Mouse (Mus musculus): ENCODE data around the gene Fn3krp. TPM values are rescaled to one million over a fixed set of nuclear protein-coding genes. Genes with fewer than 3 reads are reported as not detected.
A peak's percentile ranks its signal among the peaks of the same experiment; 100 is the strongest.

Fn3krp gene
- polyA plus RNA-seq (2014; fragmentation: Nextera tagmentation; extraction: Ambion mirVana), result 4.1 and 4.8 TPM in 2 replicates

DNA sequence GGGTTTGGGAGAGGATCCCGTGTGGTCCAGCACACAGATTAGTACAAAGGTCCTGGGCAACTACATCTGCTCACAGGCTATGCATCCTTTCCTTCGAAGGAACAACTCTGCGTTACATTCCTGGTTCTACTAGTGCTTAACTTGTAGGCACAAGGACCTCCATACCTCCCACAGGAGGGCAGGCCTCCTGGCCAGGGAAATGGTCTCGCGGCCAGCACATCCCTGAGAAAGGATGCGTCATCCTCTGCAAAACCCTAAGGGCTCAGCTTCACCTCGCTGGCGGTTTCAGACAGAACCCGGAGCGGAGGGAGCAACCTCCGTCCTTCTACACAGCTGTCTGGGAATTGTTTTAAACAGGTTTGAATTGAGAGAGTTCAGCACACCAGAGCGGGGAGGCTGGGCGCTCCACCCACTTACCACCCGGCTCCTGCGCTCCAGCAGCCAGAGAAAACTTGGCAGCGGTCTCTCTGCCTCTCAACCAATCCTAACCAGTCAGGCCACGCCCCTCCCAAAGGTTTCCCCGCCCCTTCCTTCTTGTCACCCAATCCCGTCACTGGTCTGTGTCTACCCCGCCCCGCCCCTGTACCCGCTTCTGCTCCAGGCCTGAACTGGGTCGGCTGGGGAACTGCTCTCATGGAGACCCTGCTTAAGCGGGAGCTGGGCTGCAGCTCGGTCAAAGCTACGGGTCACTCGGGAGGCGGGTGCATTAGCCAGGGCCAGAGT, at the start of gene Fn3krp:
TSS of gene Fn3krp (plus strand) at position 572 of the 723 bp plus-strand sequence.
- ATAC-seq (replicated peaks; ENCODE audit: insufficient number of reproducible peaks, low FRiP score, low TSS enrichment), result peak; percentile 98
- Histone ChIP-seq H3K36me3 (ENCODE audit: control insufficient read depth, insufficient read depth, low read length) (no peaks in the 10 kb centered on the region), H3K4me3 (ENCODE audit: low read depth, low read length) (peak within 1 kb of the TSS; percentile 77), H3K4me1 (ENCODE audit: control insufficient read depth, insufficient read depth, low read length) (no peaks in the 10 kb centered on the region), H3K9me3 (replicated peaks; ENCODE audit: control insufficient read depth, low read length) (no peaks in the 10 kb centered on the region), H3K4me2 (peak within 1 kb of the TSS; percentile 68), H3K9ac (ENCODE audit: low read depth, low read length) (peak within 1 kb of the TSS; percentile 86), H3K27me3 (ENCODE audit: control insufficient read depth, insufficient read depth, low read length) (no peaks in the 10 kb centered on the region), H3K27ac (ENCODE audit: low read depth, low read length) (peak within 1 kb of the TSS; percentile 64)
- WGBS (ENCODE audit: insufficient replicate concordance), result 3% methylated on average over 28 of the region's 28 CpGs

DNA sequence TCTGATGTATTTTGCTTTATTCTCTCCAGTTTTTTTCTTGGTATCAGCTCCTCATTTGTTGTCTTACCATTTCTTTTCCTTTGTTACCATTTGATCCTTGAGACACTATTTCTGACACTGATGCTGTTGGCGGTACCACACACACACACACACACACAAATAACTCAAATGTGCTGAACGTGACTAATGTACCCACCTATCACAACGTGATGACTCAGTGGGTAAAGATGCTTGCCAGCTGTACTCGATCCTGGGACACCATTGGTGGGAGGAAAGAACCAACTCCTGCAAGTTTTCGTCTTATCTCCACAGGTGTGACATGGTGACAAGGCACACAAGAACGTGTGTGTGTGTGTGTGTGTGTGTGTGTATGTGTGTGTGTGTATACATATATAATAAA, 47.9 kb upstream of the Fn3krp start:
- H3K4me2 ChIP-seq, result no peak overlapping the region
- no peaks in the 10 kb centered on the region for H3K27me3 ChIP-seq (ENCODE audit: control insufficient read depth, insufficient read depth, low read length)
- no peak overlapping the region for H3K27ac ChIP-seq (ENCODE audit: low read depth, low read length)
- H3K4me1 ChIP-seq (ENCODE audit: control insufficient read depth, insufficient read depth, low read length), result no peaks in the 10 kb centered on the region
- ATAC-seq (replicated peaks; ENCODE audit: insufficient number of reproducible peaks, low FRiP score, low TSS enrichment), result no peak
- no peaks in the 10 kb centered on the region for H3K36me3 ChIP-seq (ENCODE audit: control insufficient read depth, insufficient read depth, low read length)
- 61% methylated on average over 6 of the region's 6 CpGs for WGBS (ENCODE audit: insufficient replicate concordance)
- no peaks in the 10 kb centered on the region for H3K9me3 ChIP-seq (replicated peaks; ENCODE audit: control insufficient read depth, low read length)
- H3K9ac ChIP-seq (ENCODE audit: low read depth, low read length), result no peak overlapping the region
- no peak overlapping the region for H3K4me3 ChIP-seq (ENCODE audit: low read depth, low read length)

DNA sequence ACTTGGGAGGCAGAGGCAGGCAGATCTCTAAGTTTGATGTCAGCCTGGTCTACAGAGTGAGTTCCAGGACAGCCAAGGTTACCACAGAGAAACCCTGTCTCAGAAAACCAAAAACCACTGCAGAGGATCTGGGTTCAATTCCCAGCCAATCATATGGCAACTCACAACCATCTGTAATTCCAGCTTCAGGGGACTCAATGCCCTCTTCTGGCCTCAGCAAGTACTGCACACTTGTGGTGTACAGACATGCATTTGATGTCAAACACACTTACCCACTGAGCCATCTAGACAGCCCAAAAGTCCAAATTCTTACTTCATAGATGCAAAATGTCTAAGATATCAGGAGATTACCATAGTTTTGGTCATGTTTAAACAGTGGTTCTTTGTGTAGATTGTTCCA, 42.6 kb upstream of the Fn3krp start:
- H3K27ac ChIP-seq (ENCODE audit: low read depth, low read length), result no peak overlapping the region
- ATAC-seq (replicated peaks; ENCODE audit: insufficient number of reproducible peaks, low FRiP score, low TSS enrichment), result no peak
- no peaks in the 10 kb centered on the region for H3K4me1 ChIP-seq (ENCODE audit: control insufficient read depth, insufficient read depth, low read length)
- no peaks in the 10 kb centered on the region; the same call in 1 of the 2 replicates for H3K9me3 ChIP-seq (replicated peaks; ENCODE audit: control insufficient read depth, low read length)
- H3K36me3 ChIP-seq (ENCODE audit: control insufficient read depth, insufficient read depth, low read length), result no peaks in the 10 kb centered on the region
- no peak overlapping the region for H3K4me2 ChIP-seq
- no peak overlapping the region for H3K9ac ChIP-seq (ENCODE audit: low read depth, low read length)
- no peaks in the 10 kb centered on the region for H3K27me3 ChIP-seq (ENCODE audit: control insufficient read depth, insufficient read depth, low read length)
- H3K4me3 ChIP-seq (ENCODE audit: low read depth, low read length), result no peak overlapping the region

DNA sequence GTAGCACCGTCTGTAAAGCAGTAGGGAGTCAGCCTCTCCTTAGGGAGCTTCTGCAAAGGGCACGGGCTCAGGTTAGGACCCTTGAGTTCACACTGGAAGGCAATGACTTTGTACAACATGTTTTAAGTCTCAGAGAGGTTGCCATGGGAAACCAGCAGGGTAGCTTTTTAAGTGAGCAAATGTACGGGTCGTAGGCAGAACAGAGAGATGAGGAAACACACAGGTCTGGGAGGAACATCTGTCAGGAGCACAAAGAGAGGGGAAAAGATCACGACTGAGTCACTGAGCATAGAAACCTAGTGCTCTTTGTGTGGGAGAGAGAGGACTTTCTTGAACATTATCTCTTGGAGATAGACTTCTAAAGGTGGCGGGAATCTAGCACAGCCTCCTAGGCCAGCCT, 40.9 kb upstream of the Fn3krp start:
- Histone ChIP-seq H3K4me2 (no peak overlapping the region), H3K27ac (ENCODE audit: low read depth, low read length) (no peak overlapping the region), H3K36me3 (ENCODE audit: control insufficient read depth, insufficient read depth, low read length) (no peaks in the 10 kb centered on the region), H3K4me1 (ENCODE audit: control insufficient read depth, insufficient read depth, low read length) (no peaks in the 10 kb centered on the region), H3K9me3 (replicated peaks; ENCODE audit: control insufficient read depth, low read length) (no peaks in the 10 kb centered on the region; the same call in 1 of the 2 replicates), H3K27me3 (ENCODE audit: control insufficient read depth, insufficient read depth, low read length) (no peaks in the 10 kb centered on the region), H3K9ac (ENCODE audit: low read depth, low read length) (no peak overlapping the region), H3K4me3 (ENCODE audit: low read depth, low read length) (no peak overlapping the region)
- 62% methylated on average over 6 of the region's 6 CpGs for WGBS (ENCODE audit: insufficient replicate concordance)
- no peak for ATAC-seq (replicated peaks; ENCODE audit: insufficient number of reproducible peaks, low FRiP score, low TSS enrichment)

DNA sequence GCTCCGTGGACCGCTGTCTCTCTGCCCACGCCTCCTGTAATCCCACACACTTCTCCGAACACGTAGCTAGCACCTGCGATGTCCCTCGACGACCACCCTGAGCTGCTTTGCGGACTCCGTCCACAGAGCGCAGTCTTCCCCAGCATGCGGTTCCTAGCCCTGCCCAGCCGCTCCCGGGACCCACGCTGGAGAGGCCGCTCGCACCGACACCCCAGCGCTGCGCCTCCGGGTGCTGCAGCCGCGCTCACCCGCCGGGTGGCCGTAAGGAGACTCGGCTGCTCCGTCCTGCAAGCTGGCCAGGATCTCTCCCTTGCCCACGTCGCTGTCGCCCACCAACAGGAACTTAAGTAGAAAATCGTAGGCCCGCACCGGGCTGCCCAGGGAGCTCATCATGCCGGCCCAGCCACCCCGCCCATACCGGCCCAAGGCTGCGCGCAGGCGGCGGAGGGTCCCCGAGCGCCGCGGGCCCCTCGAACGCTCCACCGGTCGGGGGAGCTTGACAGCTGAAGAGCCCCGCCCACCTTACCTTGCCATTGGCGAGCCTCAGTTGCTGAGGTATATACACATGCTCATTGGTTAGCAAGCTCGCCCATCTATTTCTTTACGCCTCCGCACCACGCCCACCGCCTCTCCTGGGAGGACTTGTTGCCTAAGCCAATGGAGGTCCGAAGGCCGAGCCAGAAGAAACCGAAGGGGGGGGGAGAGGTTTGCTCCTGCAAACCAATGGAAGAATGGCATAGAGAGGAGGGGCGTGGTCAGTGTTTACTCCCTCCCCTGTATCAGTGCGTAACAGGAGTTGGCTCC, 33.2 kb upstream of the Fn3krp start, which contains the start of gene Rab40b:
TSS of gene Rab40b (minus strand) at position 502 of the 804 bp plus-strand sequence.
- H3K4me2 ChIP-seq, result peak within 1 kb of the TSS; percentile 83
- no peaks in the 10 kb centered on the region for H3K36me3 ChIP-seq (ENCODE audit: control insufficient read depth, insufficient read depth, low read length)
- 2% methylated on average over 61 of the region's 61 CpGs for WGBS (ENCODE audit: insufficient replicate concordance)
- H3K27ac ChIP-seq (ENCODE audit: low read depth, low read length), result no peak within 1 kb of the TSS; the same call in 1 of the 2 replicates
- peak within 1 kb of the TSS; percentile 68 for H3K9ac ChIP-seq (ENCODE audit: low read depth, low read length)
- H3K9me3 ChIP-seq (replicated peaks; ENCODE audit: control insufficient read depth, low read length), result no peaks in the 10 kb centered on the region
- H3K27me3 ChIP-seq (ENCODE audit: control insufficient read depth, insufficient read depth, low read length), result peaks cover 3% of the 10 kb centered on the region; the same call in 1 of the 2 replicates
- H3K4me1 ChIP-seq (ENCODE audit: control insufficient read depth, insufficient read depth, low read length), result 0 out of 2 replicates have a peak, but pooled peaks cover 3% of the 10 kb centered on the region
- H3K4me3 ChIP-seq (ENCODE audit: low read depth, low read length), result peak within 1 kb of the TSS; percentile 64
- peak; percentile 96 for ATAC-seq (replicated peaks; ENCODE audit: insufficient number of reproducible peaks, low FRiP score, low TSS enrichment)

DNA sequence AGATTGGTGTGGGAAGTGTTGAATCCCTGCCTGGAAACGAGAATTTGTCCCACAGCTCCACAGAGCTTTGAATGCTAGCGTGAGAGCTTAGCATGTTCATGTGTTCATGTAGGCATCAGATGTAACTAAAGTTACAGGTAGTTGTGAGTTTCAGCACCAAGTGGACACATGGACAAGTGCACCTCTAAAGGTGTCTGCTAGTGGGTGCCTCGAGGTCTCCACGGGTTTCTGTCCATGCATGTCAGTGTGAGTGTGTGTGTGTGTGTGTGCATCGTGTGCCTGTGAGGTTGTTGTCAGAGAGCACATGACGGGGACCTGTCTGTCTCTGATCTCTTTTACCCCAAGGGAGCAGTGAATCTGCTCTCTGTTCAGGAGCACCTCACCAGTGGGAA, 32.7 kb upstream of the Fn3krp start:
- no peak overlapping the region; the same call in 1 of the 2 replicates for H3K9ac ChIP-seq (ENCODE audit: low read depth, low read length)

DNA sequence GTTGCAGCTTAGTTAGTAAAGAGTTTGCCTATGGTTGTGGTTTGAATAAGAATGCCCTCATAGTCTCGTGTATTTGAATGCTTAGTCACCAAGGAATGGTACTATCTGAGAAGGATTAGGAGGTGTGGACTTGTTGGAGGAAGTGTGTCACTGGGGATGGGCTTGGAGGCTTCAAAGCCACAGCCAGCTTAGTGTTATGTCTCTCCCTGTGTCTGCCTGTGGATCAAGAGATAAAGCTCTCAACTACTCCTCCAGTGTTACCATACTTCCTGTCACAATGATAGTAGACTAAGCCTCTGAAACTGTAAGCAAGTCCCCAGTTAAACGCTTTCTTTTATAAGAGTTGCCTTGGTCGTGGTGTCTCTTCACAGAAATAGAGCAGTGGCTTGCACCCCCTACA, 30.4 kb upstream of the Fn3krp start:
- WGBS (ENCODE audit: insufficient replicate concordance), result 56% methylated on average over 3 of the region's 3 CpGs
- ATAC-seq (replicated peaks; ENCODE audit: insufficient number of reproducible peaks, low FRiP score, low TSS enrichment), result no peak

More for the DNA sequence above, 32.7 kb upstream of the Fn3krp start:
- Histone ChIP-seq H3K4me1 (ENCODE audit: control insufficient read depth, insufficient read depth, low read length) (0 out of 2 replicates have a peak, but pooled peaks cover 3% of the 10 kb centered on the region), H3K9me3 (replicated peaks; ENCODE audit: control insufficient read depth, low read length) (no peaks in the 10 kb centered on the region), H3K36me3 (ENCODE audit: control insufficient read depth, insufficient read depth, low read length) (no peaks in the 10 kb centered on the region), H3K27me3 (ENCODE audit: control insufficient read depth, insufficient read depth, low read length) (peaks cover 3% of the 10 kb centered on the region; the same call in 1 of the 2 replicates), H3K4me3 (ENCODE audit: low read depth, low read length) (peak overlapping the region; percentile 64), H3K4me2 (peak overlapping the region; percentile 83), H3K27ac (ENCODE audit: low read depth, low read length) (no peak overlapping the region; the same call in 1 of the 2 replicates)
- 0 out of 2 replicates have a peak, but pooled peaks have one; percentile 3 for ATAC-seq (replicated peaks; ENCODE audit: insufficient number of reproducible peaks, low FRiP score, low TSS enrichment)
- 14% methylated on average over 6 of the region's 6 CpGs for WGBS (ENCODE audit: insufficient replicate concordance)

DNA sequence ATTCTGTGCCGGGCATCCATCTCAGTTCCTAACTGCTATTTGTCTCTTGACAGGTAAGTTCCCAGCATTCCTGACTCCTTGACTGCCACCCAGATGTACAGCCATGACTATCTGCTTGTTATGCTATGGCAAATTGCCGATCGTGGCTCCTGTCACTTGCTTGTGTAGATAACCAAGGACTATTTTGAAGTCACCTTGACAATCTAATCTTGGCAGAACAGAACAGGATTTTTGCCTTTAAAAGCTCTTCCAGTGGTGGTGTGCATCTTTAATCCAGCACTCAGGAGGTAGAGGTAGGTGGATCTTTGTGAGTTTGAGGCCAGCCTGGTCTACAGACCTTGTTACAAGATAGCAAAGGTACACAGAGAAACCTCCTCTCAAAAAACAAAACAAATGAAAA, 28.8 kb upstream of the Fn3krp start:
- Histone ChIP-seq H3K4me2 (no peak overlapping the region), H3K36me3 (ENCODE audit: control insufficient read depth, insufficient read depth, low read length) (no peaks in the 10 kb centered on the region), H3K27me3 (ENCODE audit: control insufficient read depth, insufficient read depth, low read length) (no peaks in the 10 kb centered on the region), H3K9ac (ENCODE audit: low read depth, low read length) (no peak overlapping the region), H3K27ac (ENCODE audit: low read depth, low read length) (no peak overlapping the region), H3K4me3 (ENCODE audit: low read depth, low read length) (no peak overlapping the region), H3K9me3 (replicated peaks; ENCODE audit: control insufficient read depth, low read length) (no peaks in the 10 kb centered on the region), H3K4me1 (ENCODE audit: control insufficient read depth, insufficient read depth, low read length) (0 out of 2 replicates have a peak, but pooled peaks cover 3% of the 10 kb centered on the region)
- ATAC-seq (replicated peaks; ENCODE audit: insufficient number of reproducible peaks, low FRiP score, low TSS enrichment), result no peak
- 56% methylated on average over 3 of the region's 3 CpGs for WGBS (ENCODE audit: insufficient replicate concordance)

More for the DNA sequence above, 30.4 kb upstream of the Fn3krp start:
- H3K27me3 ChIP-seq (ENCODE audit: control insufficient read depth, insufficient read depth, low read length), result peaks cover 3% of the 10 kb centered on the region; the same call in 1 of the 2 replicates
- 0 out of 2 replicates have a peak, but pooled peaks cover 3% of the 10 kb centered on the region for H3K4me1 ChIP-seq (ENCODE audit: control insufficient read depth, insufficient read depth, low read length)
- H3K9me3 ChIP-seq (replicated peaks; ENCODE audit: control insufficient read depth, low read length), result no peaks in the 10 kb centered on the region
- no peak overlapping the region for H3K27ac ChIP-seq (ENCODE audit: low read depth, low read length)
- no peak overlapping the region for H3K4me3 ChIP-seq (ENCODE audit: low read depth, low read length)
- no peak overlapping the region for H3K4me2 ChIP-seq
- H3K36me3 ChIP-seq (ENCODE audit: control insufficient read depth, insufficient read depth, low read length), result no peaks in the 10 kb centered on the region
- no peak overlapping the region for H3K9ac ChIP-seq (ENCODE audit: low read depth, low read length)
